Mouse (Mus musculus) left cerebral cortex, adult 9 months (tissue): ENCODE results near the gene Arrdc2.

Experiments used
- DNase-seq, 2 experiments: peaks; one replicate each; pipeline ENCODE4 v3.0.0; 2022; ENCODE audit warnings: low spot score in 2 of 2

The Arrdc2 gene

DNA sequence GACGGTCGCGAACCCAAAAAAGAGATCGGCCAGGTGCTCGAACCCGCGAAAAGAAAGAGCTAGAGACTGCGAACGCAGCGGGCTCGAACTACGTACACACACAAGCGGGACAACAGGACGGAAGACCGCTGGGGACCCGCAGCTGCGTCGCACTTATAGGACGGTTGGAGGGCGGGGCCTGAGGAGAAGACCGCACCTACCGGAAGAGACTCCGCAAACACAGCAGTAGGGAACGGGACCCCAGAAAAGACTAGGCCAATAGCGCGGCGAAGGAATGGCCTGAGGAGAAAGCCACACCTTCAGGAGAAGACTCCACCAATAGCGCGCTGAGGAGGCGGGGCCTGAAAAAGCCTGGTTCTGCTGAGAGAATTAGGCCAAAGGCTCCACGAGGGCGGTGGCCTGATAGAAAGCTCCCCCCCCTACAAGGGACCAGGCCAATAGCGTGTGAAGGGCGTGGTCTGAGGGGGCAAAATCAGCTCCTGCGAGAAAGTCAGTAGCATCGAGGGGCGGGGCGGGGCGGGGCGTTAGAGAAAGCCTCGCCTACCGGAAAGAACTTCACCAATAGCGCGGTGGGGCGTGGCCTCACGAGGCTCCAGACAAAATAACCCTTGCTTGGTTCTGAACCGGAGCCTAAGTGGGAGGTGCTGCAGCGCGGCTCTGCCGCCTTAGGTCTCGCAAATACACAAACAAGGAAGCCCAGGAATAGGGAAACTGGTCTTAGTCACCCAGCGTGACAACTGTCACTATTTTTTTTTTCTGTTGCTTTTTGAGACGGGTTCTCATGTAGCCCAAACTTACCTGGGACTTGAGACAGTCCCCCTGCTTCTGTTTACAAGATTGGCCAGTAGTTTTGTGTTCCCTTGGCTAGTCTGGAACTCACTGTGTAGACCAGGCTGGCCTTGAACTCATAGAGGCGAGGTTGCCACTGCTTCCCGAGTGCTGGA lies at the start of gene Arrdc2:
Arrdc2 (minus strand) TSS at position 313 of the 944 bp plus-strand sequence.
- peak; percentile 99 to 100 for DNase-seq

DNA sequence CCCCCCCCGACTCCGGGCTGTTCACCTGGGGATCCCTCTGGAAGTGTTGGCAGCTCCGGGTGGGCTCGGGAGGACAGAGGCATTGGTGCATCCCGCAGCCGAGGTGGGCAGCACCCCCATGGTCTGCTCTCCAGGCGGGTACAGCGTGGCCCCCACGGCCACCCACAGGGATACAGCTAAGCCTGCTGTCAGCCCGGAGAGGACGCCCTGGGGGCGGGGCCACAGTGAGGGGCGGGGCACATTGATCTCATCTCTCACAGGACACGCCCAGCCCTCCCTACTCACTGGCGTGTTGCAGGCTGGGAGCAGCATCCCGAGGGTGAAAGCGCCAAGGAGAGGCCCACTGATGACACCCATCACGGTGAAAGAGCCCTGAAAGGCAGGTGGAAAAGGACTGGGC lies 48.1 kb upstream of the Arrdc2 start:
- peak in 1 of 2 experiments; percentile 50 for DNase-seq

DNA sequence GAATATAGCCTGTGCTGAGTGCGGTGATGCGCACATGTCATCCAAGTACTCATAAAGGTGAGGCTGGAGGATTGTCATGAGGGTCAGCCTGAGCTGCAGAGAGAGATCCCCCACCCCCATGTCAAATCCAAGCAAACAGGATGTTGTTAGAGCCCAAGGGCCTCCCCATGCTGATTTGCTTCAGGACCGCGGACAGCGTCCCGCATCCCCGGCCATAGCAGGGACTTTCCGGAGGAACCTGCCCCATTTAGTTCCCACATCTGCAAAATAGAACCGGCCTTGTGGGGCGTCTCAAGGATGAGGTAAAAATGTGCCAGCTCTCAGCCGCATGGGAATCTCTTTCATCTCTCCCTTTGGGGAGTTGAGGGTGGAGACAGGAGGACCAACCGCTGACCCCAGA lies 46.1 kb upstream of the Arrdc2 start:
- DNase-seq = no peak

DNA sequence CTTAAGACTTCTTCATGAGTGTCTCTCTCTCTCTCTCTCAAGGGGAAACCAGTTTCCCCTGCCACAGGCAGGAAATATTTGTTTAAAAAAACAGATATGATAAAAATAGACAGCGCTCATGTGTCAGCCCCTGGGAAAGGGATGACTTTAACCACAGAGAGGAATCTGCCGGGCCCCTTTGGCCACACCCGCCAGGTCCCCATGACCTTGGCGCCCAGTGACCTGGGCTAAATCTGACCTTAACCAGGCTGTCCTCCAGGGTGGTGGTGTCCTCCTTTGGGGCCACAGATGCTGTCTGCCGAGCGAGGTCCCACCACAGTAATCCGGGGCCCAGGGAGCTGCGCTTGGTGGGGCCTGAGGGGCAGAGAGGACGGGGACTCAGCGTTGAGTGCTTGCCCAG lies 45.2 kb upstream of the Arrdc2 start:
- no peak for DNase-seq

DNA sequence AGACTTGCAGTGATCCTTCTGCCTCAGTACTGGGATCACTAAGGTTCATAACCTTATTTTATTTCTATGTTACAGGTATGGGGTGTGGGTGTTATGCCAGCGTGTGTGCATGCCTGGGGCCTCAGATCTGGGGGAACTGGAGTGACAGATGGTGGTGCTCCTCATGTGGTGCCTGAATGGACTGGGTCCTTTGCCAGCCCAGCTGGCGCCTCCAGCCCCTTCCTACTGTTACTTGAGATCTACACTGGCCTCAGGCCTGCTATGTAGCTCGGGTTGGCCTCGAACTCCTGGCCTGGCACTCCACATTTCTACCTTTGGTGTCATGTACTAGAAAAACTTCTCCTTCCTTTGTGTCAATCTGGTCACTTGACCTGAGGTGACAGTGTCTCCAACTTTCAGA lies 44.7 kb upstream of the Arrdc2 start:
- DNase-seq = no peak

DNA sequence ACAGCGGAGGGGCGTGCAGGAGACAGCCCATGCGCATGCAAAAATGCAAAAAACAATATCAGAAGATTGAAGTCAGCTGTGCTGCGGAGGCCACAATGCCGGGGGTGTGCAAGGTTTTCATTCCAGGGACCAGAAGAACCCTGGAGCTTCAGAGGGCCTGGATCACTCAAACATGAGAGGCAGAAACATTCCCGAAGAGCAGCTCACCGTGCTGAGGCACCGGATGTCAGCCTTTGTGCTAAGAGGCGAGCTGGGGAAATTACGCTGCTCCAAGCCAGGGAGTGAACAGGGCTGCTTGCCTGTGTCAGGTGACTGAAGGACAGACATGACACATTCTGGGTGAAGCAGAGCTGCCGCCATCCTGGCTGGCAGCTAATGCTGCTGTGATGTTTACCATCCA lies 41.0 kb upstream of the Arrdc2 start:
- DNase-seq = no peak

DNA sequence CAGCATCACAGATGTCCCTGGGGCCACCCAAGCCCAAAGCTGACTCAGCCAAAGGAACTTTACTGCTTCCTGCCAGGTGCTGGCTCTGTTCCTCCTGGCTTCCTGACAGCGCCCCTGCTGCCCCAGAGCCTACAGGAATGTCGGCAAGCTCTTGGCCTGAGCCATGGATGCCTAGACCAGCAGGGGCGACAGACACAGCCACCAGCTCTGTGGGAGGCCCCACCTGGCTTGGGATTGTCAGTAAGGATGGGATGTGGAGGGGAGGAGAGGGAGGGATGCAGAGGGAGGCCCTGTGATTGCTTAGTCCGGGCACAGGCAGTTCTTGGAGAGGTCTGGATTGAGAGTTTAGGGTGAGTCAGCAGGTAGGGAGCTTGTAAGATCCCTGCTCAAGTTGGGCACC lies 40.6 kb upstream of the Arrdc2 start:
- no peak for DNase-seq

DNA sequence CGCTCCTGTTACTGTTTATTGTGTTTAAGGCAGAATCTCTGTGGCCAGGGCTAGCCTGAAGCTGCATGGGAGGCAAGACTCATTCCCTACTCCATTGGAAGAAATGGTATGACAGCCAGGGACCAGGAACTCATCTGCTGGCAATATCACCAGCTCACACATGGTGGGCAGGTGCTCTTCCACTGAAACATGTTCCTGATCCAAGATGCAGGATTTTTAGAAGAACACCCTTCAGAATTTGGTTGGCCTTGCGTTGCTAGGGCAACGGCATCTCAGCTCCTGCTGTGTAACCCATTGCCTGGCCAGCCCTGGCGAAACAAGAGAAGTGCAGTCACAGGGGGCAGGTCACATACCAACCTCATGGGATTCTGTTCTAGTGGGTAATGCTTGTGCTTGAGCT lies 40.0 kb upstream of the Arrdc2 start:
- no peak for DNase-seq

DNA sequence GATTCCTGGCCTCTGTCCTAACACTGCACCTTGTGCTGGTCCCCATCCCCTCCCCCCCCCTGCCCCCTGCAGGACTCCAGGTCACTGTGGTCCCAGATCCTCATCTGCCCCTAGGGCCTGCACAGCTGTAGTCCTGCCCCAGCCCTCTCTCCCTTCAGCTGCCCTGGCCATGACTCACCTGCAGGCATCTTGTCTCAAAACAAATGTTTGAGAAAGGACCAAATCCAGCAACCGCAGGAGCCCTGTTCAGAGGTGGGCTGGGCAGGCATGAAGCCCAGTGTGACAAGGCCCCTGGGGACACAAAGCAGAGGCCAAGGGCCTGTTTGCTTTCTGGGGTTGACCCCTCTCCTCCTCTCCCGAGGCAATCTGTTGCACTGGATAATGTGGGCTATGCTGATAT lies 38.7 kb upstream of the Arrdc2 start:
- no peak for DNase-seq

DNA sequence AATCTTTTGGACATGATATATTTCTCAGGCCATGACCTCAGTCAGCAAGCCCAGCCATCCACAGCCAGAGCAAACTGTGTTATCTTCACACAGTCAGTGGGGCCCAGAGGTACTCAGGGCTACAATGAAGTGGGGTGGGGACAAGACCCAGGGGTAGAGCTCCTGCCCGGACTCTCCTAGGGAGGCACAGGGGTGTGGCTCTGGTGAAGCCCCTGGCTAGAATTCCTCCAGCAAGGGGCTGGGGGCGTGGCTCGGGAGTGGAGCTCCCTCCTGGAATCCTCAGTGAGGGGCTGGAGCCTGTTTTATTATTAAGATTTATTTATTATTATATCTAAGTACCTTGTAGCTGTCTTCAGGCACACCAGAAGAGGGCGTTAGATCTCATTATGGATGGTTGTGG lies 36.9 kb upstream of the Arrdc2 start:
- no peak for DNase-seq

DNA sequence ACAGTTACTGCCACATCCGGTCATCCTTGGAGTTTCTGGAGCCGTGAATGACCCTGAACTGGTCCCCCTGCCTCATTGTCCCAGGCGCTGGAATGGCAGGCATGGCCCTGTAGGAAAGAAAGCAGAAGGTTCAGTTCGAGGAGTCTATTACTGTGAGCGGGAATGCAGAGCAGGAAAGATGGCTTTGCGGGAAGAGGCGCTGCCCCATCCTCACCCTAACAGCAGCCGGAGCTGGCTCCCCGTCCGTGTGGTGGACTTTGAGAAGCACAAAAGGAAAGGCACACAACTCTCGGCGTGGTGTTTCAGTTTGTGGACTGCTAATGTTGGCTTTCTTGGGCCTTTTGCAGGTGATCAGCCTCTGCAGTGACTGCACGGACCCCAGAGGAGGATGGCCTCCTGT lies 34.9 kb upstream of the Arrdc2 start:
- no peak for DNase-seq

DNA sequence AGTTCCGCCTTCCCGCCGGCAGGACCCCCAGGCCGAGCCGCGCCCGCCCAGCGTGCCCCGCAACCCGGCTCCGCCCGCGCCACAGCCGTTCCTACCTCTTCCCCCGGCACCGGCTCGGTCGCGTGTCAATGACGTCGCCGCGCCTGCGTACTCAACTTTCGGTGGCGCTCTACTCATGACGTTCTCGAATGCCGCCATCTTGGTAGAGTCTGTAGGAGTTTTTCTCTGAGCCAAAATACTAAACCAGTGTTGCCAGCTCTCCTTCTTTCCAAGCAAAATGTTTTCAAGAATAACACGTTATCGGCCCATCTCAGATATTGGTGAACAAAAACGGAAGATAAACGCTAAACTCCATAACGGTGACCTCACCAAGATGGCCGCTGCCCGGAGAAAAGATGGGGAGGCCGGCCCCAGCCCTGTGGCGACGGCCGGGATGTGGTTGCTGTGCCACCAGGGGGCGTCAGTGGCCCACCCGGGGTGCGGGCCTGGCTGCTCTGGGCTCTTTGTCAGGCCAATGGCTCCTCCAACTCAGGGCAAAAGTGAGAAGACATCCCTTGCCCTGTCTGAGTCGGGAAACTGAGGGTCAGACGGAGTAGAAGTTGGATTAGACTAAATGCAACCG lies 34.0 kb upstream of the Arrdc2 start, which contains the start of gene Ccdc124:
Ccdc124 (minus strand) TSS at position 572 of the 622 bp plus-strand sequence.
- DNase-seq = peak; percentile 88 to 97

DNA sequence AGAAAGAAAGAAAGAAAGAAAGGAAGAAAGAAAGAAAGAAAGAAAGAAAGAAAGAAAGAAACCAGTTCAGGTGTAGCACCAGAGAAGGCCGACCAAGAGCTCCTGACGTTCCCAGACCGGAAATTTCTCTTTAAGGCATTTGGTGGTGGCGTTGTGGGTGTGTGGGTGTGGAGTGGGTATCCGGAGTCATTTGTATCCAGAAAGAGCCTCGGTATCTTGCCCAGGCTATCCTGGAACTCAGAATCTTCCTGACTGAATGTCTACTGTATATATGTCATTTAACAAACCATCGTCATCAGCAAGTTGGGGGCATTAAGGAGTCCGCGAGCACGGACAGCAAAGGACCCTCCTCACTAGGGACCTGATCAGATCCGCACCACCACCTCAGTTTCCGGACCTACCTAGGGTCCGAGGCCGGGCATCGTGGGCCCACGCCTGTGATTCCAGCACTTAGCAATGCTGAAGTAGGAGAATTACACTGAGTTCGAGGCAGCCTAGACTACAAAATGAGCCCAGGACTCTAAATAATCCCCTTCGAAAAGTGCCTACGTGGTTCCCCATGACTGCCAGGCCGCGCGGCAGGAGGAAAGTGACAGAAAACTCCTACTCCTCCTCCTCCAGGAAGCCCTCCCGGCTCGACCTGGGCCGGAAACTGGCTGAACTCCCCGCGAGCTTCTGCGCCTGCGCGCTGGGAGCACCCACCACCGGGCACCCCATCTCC lies 33.3 kb upstream of the Arrdc2 start:
- no peak for DNase-seq

DNA sequence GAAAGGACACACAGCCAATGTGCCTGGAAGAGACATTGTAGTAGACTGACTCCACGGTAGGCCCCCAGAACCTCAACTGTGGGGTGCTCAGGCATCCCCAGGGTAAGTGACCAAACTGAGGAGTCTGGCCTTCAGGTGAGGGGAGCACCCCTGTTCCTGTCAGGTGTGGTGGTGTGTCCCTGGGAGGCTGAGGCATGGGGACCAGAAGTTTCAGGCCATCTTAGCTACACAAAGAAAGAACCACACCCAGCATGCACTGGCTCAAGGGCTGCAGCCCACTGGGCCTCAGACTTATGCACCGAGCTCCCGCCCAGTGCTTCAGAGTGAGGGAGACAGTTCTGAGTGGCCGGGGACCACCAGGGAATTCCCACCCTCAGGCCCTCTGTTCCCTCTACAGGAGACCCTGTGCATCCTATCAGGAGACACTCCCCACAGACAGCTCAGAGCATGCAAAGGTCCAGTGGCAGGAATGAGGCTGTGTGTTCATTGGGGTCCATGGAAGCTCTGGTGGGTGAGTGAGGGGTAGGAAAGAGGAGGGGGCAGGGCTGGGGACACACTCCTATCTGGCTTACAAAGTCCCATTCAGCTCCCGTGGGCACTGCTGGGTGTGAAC lies 31.8 kb upstream of the Arrdc2 start:
- no peak for DNase-seq

DNA sequence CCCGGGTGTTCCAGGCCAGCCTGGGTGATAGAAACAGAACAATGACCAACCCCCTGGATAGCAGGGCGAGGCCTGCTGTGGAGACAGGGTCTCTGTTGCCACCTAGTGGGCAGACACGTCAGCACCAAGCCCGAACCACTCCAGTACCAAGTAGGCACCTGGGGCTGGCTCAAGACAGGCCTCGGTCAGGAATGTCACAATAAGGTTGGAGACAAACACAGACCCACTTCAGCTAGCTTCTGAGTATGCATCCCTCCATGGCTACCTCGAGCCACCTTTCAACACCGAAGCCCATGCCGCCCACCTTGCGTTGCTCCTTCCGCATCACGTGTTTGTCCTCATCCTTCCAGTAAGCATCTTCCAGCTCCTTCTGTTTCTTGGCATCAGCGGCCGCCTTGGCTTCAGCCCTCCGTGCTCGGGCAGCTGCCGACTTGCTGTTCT lies 30.1 kb upstream of the Arrdc2 start:
- peak in 1 of 2 experiments; percentile 82 for DNase-seq

DNA sequence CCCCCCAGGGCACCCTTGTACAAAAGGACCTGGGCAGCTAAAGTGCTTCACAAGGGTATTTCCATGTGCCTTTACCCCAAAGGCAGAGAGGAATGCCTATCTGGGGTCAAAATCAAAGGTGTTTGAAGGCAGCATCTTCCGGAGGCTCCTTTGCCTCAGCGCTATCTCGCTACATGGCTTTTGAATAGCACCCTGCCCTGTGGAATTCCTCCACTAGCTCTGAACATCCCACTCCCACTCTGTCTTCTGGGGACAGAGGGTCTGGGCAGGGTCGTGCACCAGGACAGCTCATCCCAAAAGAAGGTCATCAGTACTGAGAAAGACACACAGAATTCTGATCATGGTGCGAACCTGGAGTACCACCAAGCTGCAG lies 29.7 kb upstream of the Arrdc2 start:
- no peak for DNase-seq

DNA sequence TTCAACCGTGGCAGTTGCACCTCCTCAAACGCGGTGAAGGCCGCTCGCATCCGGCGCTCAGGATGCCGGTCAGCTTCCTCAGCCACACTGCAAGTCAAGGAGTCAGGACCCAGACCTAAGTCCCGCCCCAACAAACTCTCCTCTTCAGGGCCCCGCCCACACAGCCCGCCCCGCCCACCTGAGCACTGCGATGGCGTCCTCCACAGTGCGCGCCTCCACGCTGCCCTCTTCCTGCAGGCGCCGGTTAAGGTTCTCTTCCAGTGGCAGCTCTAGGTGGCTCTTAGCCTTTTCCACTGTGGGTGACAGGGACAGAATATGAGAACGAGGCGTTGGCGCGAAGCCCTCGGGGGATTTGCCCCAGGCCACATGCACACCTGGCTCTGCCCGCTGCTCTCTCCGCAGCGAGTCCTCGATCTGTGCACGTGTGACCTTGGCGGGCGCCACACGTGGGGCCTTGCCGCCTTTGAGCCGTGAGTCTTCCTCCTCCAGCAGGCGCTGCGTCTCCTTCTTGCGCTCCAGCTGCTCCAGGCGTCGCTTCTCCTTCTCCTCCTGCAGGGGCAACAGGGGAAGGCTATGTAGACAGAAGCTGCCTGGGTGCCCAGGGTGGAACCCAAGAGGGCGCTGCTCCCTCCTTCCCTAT lies 29.2 kb upstream of the Arrdc2 start:
- no peak for DNase-seq

DNA sequence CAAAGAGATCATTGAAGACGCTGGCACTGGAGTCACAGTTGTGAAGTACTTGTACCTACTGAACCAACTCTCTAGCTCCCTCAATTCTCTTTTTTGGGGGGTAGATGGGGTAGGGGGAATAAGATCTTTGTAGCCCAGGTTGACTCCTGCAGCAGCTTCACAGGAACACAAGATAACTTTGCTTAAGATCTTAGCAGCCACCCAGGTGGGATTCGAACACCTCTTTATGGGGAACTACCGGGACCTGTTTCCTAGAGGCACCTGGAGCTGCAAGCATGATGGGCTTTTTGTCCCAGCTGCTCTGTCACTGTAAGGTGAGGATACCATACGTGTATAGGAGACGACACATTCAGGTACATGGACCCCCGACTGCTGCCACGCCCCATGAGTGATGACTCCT lies 27.0 kb upstream of the Arrdc2 start:
- no peak for DNase-seq

DNA sequence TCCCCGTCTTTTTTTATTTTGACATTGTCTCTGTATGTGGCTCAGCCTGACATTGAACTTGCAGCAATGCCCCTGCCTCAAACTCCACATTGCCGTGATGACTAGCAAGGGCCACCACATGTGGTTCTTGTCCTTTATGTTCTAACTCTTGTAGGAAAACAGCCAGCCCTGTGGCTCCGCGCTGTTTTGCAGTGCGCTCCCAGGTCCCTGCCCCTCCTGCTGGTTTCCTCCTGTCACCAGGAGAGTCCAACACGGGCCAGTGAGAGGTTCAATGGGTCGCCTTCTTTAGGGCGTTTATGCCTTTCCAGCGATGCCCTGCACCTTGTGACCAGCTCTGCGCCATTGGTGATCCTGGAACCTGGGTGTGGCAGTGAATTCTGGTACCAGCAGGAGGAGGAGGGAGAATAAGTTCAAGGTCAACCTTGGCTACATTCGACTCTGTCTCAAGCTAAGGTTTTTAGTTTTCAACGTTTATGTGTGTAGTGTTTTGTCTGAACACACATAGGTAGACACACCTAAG lies 26.5 kb upstream of the Arrdc2 start:
- no peak for DNase-seq

DNA sequence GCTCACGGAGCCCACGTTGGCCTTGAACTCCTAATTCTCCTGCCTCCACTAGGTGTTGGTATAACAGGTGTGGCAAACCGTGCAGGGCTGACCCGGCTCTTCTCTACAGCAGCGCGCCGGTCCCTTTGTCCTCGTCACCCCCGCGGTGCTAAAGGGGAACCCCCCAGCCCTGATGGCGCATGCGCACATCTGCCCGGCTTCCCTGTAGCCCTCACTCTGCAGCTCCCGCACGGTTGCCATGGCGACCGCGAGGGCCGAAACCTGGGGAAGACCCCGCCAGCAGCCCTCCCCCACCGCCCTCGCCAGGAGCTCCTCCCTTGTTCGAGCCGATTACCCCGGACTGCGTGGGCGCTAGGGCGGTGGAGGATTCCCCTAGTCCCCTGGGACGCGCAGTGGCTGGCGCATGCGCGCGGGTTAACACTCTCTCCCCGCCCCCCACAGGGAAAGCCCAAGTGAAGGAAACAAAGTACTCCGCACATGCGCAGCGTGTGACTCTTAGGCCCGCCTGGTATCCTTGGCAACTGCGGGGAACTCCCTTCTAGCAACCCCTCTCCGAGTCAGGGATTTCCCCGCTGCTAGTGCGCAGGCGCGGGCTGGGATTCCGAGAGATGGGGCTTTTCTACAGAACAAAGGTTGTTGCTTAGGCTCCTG lies 26.0 kb upstream of the Arrdc2 start:
- DNase-seq = peak; percentile 98 to 99

DNA sequence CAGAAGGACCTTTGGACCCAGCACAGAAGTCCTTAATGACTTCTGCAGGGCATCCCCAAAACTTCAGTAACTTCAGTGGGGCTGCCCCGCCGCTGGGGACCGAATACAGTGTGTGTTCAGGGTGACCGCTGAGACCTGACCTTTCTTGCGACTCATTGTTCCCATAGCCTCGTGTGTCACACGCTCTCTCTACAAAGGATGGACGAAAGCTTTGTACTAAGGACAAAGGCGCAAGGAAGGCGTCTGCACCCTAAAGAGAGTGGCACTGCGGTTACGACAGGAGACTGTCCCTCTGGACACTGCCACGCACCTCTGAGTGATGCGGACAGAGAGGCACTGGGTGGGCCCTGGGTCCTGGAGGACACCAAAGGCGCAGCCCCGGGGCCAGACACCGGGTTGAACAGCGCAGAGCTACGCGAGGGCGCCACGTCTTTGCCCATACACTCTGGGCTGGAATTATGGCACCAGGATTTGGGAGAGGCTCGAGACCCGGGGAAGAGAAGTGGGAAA lies 25.2 kb upstream of the Arrdc2 start:
- DNase-seq = no peak
